Mouse (Mus musculus): Measurements from ENCODE around the gene Map1lc3b.

GRCm38 (mm10) chr8:121563701-121564100 is 26.5 kb upstream of the Map1lc3b start:
- no peak for TF ChIP-seq CTCF (IDR thresholded peaks at IDR 0.05; ENCODE audit: extremely low read depth, insufficient read length, insufficient replicate concordance, low read depth, low read length)
- TF ChIP-seq POLR2A (IDR thresholded peaks at IDR 0.05; ENCODE audit: low read depth, low read length), result no peak
